Mouse (Mus musculus): Measurements from ENCODE around the gene Armh4. TPM values are rescaled to one million over a fixed set of nuclear protein-coding genes. Genes with fewer than 3 reads are reported as not detected.
"Not testable (repeated sequence)": the region's sequence is repeated elsewhere in the genome, so short reads cannot be mapped to it uniquely, and the experiment has no call there.

The Armh4 gene
- polyA plus RNA-seq, 1 experiment from 2014 or later = 16.0 TPM

DNA sequence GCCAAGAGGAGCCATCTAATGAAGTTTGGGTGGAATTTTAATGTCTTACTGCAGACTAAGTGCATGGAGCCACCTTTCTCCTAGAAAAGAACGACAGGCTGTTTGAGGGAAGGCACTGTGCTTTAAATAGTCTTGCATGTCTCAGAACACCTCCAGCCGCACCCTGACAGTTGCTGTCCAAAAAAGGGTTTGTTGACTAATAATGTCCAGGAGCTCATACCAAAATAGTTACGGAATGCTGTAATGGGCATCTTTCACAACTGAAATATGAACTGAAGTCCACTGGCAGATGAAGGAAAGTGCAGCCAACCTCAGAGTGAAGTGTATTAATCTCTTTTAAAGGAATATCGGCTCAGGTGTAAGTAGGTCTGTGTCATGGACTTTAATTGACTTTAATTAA lies 7.4 kb upstream of the Armh4 start:
- Histone ChIP-seq H3K27ac (ENCODE audit: low read depth) (no peak overlapping the region), H3K4me2 (ENCODE audit: low read length) (no peak overlapping the region), H3K9ac (ENCODE audit: low read length) (no peak overlapping the region), H3K4me3 (ENCODE audit: low read depth, low read length) (no peak overlapping the region), H3K36me3 (ENCODE audit: control insufficient read depth, insufficient read depth, low read length) (no peaks in the 10 kb centered on the region), H3K27me3 (replicated peaks; ENCODE audit: control insufficient read depth, insufficient read depth, low read length) (no peaks in the 10 kb centered on the region), H3K9me3 (ENCODE audit: control insufficient read depth, low read length) (no peaks in the 10 kb centered on the region), H3K4me1 (replicated peaks; ENCODE audit: control insufficient read depth, insufficient read depth, low read length) (no peaks in the 10 kb centered on the region)
- 51% methylated on average over 4 of the region's 4 CpGs for WGBS
- no peak for ATAC-seq (replicated peaks; ENCODE audit: low FRiP score, low TSS enrichment, low read depth)
- no peak for DNase-seq (ENCODE audit: low spot score)

DNA sequence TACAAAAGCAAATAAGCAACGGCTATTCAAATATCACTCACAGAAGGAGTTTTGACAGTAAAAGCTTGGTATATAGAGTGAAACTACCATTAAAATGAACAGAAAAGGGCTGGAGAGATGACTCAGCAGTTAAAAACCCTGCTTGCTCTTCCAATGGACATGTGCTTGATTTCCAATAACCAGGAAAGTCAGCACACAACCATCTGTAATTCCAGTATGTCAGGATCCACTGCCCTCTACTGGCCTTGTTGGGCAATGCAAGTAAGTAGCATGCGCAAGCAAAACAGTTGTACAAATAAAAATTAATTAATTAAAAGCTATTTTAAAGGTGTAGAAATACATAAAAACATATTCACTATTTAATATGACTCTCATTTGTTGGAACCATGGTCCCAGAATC lies 2.6 kb upstream of the Armh4 start:
- no peaks in the 10 kb centered on the region for H3K27me3 ChIP-seq (replicated peaks; ENCODE audit: control insufficient read depth, insufficient read depth, low read length)

GRCm38 (mm10) chr14:49783866-49784265 lies 683 bp upstream of the Armh4 start:
- no peak for DNase-seq (ENCODE audit: low spot score)
- ATAC-seq (replicated peaks; ENCODE audit: low FRiP score, low TSS enrichment, low read depth) = no peak
- H3K36me3 ChIP-seq (ENCODE audit: control insufficient read depth, insufficient read depth, low read length) = no peaks in the 10 kb centered on the region
- no peak overlapping the region for H3K27ac ChIP-seq (ENCODE audit: low read depth)
- no peaks in the 10 kb centered on the region for H3K27me3 ChIP-seq (replicated peaks; ENCODE audit: control insufficient read depth, insufficient read depth, low read length)
- H3K4me3 ChIP-seq (ENCODE audit: low read depth, low read length) = peak overlapping the region; percentile 55; the same call in 1 of the 2 replicates
- no peak overlapping the region for H3K9ac ChIP-seq (ENCODE audit: low read length)
- no peaks in the 10 kb centered on the region for H3K9me3 ChIP-seq (ENCODE audit: control insufficient read depth, low read length)
- 0 out of 2 replicates have a peak, but pooled peaks cover 4% of the 10 kb centered on the region for H3K4me1 ChIP-seq (replicated peaks; ENCODE audit: control insufficient read depth, insufficient read depth, low read length)
- peak overlapping the region; percentile 55 for H3K4me2 ChIP-seq (ENCODE audit: low read length)
- WGBS = 78% methylated on average over 4 of the region's 4 CpGs

More for the DNA sequence above, 2.6 kb upstream of the Armh4 start:
- Histone ChIP-seq H3K9me3 (ENCODE audit: control insufficient read depth, low read length) (no peaks in the 10 kb centered on the region), H3K36me3 (ENCODE audit: control insufficient read depth, insufficient read depth, low read length) (no peaks in the 10 kb centered on the region), H3K4me3 (ENCODE audit: low read depth, low read length) (no peak overlapping the region), H3K4me1 (replicated peaks; ENCODE audit: control insufficient read depth, insufficient read depth, low read length) (0 out of 2 replicates have a peak, but pooled peaks cover 4% of the 10 kb centered on the region), H3K4me2 (ENCODE audit: low read length) (no peak overlapping the region), H3K27ac (ENCODE audit: low read depth) (no peak overlapping the region), H3K9ac (ENCODE audit: low read length) (no peak overlapping the region)
- DNase-seq (ENCODE audit: low spot score) (peak; percentile 79), ATAC-seq (replicated peaks; ENCODE audit: low FRiP score, low TSS enrichment, low read depth) (no peak)
- WGBS = 59% methylated on average over 2 of the region's 2 CpGs

DNA sequence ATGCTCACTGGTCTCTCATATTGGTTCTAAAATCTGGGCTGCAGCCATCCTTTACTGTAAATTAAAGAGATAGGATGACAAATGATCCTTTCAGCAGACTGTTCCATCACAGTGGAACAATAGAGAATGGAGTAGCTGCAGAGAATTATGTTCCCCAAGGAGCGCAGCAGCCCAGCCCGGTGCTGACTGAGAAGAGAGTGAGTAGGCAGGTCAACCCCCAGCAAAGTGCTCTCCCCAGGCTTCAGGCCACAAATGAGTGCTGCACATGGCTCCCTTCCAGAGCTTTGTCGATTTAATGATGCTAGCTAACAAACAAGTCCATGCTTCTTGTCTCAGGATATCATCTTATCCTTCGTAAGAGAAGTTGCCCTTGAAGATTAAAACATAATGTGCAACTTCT lies 2.8 kb downstream of the Armh4 start:
- Histone ChIP-seq H3K27me3 (replicated peaks; ENCODE audit: control insufficient read depth, insufficient read depth, low read length) (no peaks in the 10 kb centered on the region), H3K9ac (ENCODE audit: low read length) (no peak overlapping the region), H3K27ac (ENCODE audit: low read depth) (no peak overlapping the region), H3K4me1 (replicated peaks; ENCODE audit: control insufficient read depth, insufficient read depth, low read length) (0 out of 2 replicates have a peak, but pooled peaks cover 4% of the 10 kb centered on the region), H3K4me2 (ENCODE audit: low read length) (no peak overlapping the region), H3K36me3 (ENCODE audit: control insufficient read depth, insufficient read depth, low read length) (no peaks in the 10 kb centered on the region), H3K9me3 (ENCODE audit: control insufficient read depth, low read length) (no peaks in the 10 kb centered on the region), H3K4me3 (ENCODE audit: low read depth, low read length) (no peak overlapping the region)
- ATAC-seq (replicated peaks; ENCODE audit: low FRiP score, low TSS enrichment, low read depth) (no peak), DNase-seq (ENCODE audit: low spot score) (no peak)
- WGBS = 76% methylated on average over 4 of the region's 4 CpGs

DNA sequence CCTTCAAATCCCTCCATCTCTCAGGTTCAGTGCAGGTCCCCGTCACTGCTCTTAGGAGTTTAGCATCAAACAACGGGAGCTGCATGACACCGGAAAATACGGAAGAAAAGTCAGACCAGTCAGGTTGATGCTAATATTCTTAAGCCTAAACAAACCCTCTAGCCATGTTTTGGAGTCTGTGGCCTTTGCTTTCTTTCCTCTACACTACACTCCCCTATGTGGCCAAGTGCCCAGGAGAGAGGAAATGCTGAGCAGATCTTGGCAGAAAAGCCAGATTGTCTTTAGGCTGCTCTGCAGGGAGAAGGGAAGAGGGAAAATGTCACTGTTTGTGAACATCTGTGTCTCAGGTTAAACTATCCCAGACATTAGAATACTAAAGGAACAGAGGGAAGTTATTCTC lies 5.6 kb downstream of the Armh4 start:
- not testable (repeated sequence) for H3K4me2 ChIP-seq (ENCODE audit: low read length); H3K27me3 ChIP-seq (replicated peaks; ENCODE audit: control insufficient read depth, insufficient read depth, low read length); DNase-seq (ENCODE audit: low spot score); H3K4me3 ChIP-seq (ENCODE audit: low read depth, low read length); H3K36me3 ChIP-seq (ENCODE audit: control insufficient read depth, insufficient read depth, low read length); ATAC-seq (replicated peaks; ENCODE audit: low FRiP score, low TSS enrichment, low read depth); H3K9ac ChIP-seq (ENCODE audit: low read length); H3K9me3 ChIP-seq (ENCODE audit: control insufficient read depth, low read length); H3K4me1 ChIP-seq (replicated peaks; ENCODE audit: control insufficient read depth, insufficient read depth, low read length); H3K27ac ChIP-seq (ENCODE audit: low read depth)
- 73% methylated on average over 4 of the region's 4 CpGs for WGBS

DNA sequence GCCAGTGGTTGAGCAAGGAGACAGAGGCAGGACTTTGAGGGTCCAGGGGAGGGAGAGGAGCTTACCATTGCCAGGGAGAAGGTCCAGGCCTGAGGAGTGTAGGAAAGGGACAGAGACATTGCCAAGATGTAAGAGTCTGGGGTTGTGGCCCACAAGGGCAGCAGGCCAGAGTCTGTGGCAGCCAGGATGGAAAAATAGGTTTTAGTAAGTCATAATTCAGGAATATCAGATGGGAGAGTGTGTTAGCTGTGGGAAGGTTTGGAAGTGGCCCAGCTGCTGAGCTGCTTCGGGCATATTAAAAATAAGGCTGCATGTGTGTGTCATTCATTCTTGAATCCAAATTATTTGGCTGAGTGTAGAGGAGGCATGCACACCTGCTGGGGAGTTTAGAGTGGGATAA lies 11.4 kb downstream of the Armh4 start:
- H3K4me2 ChIP-seq (ENCODE audit: low read length) = no peak overlapping the region
- no peaks in the 10 kb centered on the region for H3K36me3 ChIP-seq (ENCODE audit: control insufficient read depth, insufficient read depth, low read length)
- H3K4me1 ChIP-seq (replicated peaks; ENCODE audit: control insufficient read depth, insufficient read depth, low read length) = no peaks in the 10 kb centered on the region
- ATAC-seq (replicated peaks; ENCODE audit: low FRiP score, low TSS enrichment, low read depth) = no peak
- no peaks in the 10 kb centered on the region for H3K27me3 ChIP-seq (replicated peaks; ENCODE audit: control insufficient read depth, insufficient read depth, low read length)
- 82% methylated on average over 1 of the region's 1 CpGs for WGBS
- DNase-seq (ENCODE audit: low spot score) = no peak
- no peak overlapping the region for H3K4me3 ChIP-seq (ENCODE audit: low read depth, low read length)
- no peaks in the 10 kb centered on the region for H3K9me3 ChIP-seq (ENCODE audit: control insufficient read depth, low read length)
- no peak overlapping the region for H3K9ac ChIP-seq (ENCODE audit: low read length)
- no peak overlapping the region for H3K27ac ChIP-seq (ENCODE audit: low read depth)

DNA sequence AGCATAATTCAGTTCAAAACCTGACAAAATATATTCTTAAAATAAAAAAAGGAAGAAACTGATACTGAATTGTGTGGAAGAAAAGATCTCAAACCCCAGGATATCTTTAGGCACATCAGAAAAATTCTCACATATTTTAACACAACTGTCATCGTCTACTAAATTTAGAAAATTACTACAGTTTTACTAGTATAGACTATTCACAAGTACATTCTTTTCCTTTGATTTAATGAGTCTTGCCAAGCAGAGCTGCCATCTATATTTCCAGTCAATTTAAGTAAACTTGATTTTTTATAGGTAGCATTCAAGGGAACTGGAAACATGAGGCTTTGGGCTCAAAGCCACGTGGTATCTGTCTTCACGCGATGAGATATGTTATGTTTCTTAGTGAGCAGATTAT lies 16.6 kb downstream of the Armh4 start:
- Histone ChIP-seq H3K9me3 (ENCODE audit: control insufficient read depth, low read length) (no peaks in the 10 kb centered on the region), H3K4me2 (ENCODE audit: low read length) (no peak overlapping the region), H3K27ac (ENCODE audit: low read depth) (no peak overlapping the region), H3K4me3 (ENCODE audit: low read depth, low read length) (no peak overlapping the region), H3K27me3 (replicated peaks; ENCODE audit: control insufficient read depth, insufficient read depth, low read length) (no peaks in the 10 kb centered on the region), H3K9ac (ENCODE audit: low read length) (no peak overlapping the region), H3K36me3 (ENCODE audit: control insufficient read depth, insufficient read depth, low read length) (no peaks in the 10 kb centered on the region), H3K4me1 (replicated peaks; ENCODE audit: control insufficient read depth, insufficient read depth, low read length) (no peaks in the 10 kb centered on the region)
- WGBS = 87% methylated on average over 4 of the region's 4 CpGs
- no peak for DNase-seq (ENCODE audit: low spot score)
- ATAC-seq (replicated peaks; ENCODE audit: low FRiP score, low TSS enrichment, low read depth) = no peak

DNA sequence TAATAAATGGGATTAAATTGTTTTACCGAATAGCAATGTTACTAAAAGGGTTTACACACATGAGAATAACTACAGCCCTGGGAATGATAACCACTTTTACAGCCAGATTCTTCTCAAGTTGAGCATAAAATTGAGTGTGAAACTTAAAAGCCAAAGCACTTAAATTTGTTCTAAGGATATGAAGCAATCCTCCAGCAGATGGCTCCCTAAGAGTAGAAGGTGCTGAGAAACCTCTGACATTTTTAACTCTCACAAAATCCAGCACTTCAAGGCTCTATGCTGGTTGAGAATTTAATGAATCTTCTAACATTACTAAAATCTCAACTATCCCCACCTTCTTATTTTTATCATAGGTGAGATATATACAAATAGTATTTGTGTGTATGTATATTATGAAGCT lies 27.3 kb downstream of the Armh4 start:
- no peaks in the 10 kb centered on the region for H3K9me3 ChIP-seq (ENCODE audit: control insufficient read depth, low read length)
- WGBS = 82% methylated on average over 1 of the region's 1 CpGs
- ATAC-seq (replicated peaks; ENCODE audit: low FRiP score, low TSS enrichment, low read depth) (no peak), DNase-seq (ENCODE audit: low spot score) (no peak)
- H3K4me2 ChIP-seq (ENCODE audit: low read length) = no peak overlapping the region
- no peaks in the 10 kb centered on the region for H3K27me3 ChIP-seq (replicated peaks; ENCODE audit: control insufficient read depth, insufficient read depth, low read length)
- H3K4me3 ChIP-seq (ENCODE audit: low read depth, low read length) = no peak overlapping the region
- no peaks in the 10 kb centered on the region for H3K4me1 ChIP-seq (replicated peaks; ENCODE audit: control insufficient read depth, insufficient read depth, low read length)
- 0 out of 2 replicates have a peak, but pooled peaks cover 3% of the 10 kb centered on the region for H3K36me3 ChIP-seq (ENCODE audit: control insufficient read depth, insufficient read depth, low read length)
- H3K27ac ChIP-seq (ENCODE audit: low read depth) = no peak overlapping the region
- no peak overlapping the region for H3K9ac ChIP-seq (ENCODE audit: low read length)

GRCm38 (mm10) chr14:49752614-49753013 lies 30.6 kb downstream of the Armh4 start:
- Histone ChIP-seq H3K4me3 (ENCODE audit: low read depth, low read length) (no peak overlapping the region), H3K27me3 (replicated peaks; ENCODE audit: control insufficient read depth, insufficient read depth, low read length) (no peaks in the 10 kb centered on the region), H3K4me2 (ENCODE audit: low read length) (no peak overlapping the region), H3K36me3 (ENCODE audit: control insufficient read depth, insufficient read depth, low read length) (0 out of 2 replicates have a peak, but pooled peaks cover 3% of the 10 kb centered on the region), H3K9me3 (ENCODE audit: control insufficient read depth, low read length) (no peaks in the 10 kb centered on the region), H3K4me1 (replicated peaks; ENCODE audit: control insufficient read depth, insufficient read depth, low read length) (no peaks in the 10 kb centered on the region), H3K27ac (ENCODE audit: low read depth) (no peak overlapping the region), H3K9ac (ENCODE audit: low read length) (no peak overlapping the region)
- no peak for ATAC-seq (replicated peaks; ENCODE audit: low FRiP score, low TSS enrichment, low read depth)
- no peak for DNase-seq (ENCODE audit: low spot score)

Measured in intestine, embryonic 14.5 days (tissue).